Mouse (Mus musculus): Measurements from ENCODE around the gene Atg10. TPM values are rescaled to one million over a fixed set of nuclear protein-coding genes. Genes with fewer than 3 reads are reported as not detected.

Gene Atg10
- polyA plus RNA-seq, 1 experiment: 9.5 TPM

DNA sequence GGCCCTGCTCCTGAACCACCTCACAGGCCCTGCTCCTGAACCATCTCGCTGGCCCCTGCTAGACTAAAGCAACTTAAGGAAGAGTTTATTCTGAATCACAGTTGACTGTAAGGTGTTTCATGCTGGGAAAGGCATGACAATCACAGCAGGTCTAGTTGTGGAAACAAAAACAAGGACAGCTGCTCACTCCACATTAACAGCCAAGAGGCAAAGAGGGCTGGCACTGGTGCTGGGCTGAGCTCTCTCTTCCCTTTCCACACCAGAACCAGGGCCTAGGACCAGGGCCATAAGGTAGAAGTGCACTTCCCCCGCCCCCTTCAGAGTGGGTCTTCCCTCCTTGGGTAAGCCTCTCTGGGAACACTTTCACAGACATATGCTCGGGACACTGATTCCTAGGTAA, 48.4 kb downstream of the Atg10 start:
- no peak for DNase-seq (ENCODE audit: low spot score)

- DNase-seq (ENCODE audit: low spot score): no peak
These were observed 51.8 kb downstream of the Atg10 start for GRCm38 (mm10) chr13:91171766-91172491.

DNA sequence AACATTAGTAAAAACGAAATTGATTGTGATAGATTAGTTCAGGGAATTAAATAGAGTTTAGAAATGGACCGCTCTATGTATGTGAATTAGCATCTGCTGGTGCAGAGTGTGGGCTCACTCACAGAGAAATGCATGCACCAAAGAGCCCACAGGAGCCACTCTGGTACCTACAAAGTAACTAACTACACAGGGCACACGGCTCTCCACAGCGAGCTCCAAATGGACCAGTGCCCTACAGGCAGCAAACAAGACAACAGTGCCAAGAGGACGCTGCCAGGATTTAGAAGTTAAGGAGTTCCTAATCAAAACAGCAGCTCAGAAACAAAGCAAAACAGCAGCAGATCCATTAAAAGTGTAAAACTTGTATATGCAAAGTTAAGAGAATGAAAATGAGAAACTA, 52.6 kb downstream of the Atg10 start:
- no peak for DNase-seq (ENCODE audit: low spot score)

DNA sequence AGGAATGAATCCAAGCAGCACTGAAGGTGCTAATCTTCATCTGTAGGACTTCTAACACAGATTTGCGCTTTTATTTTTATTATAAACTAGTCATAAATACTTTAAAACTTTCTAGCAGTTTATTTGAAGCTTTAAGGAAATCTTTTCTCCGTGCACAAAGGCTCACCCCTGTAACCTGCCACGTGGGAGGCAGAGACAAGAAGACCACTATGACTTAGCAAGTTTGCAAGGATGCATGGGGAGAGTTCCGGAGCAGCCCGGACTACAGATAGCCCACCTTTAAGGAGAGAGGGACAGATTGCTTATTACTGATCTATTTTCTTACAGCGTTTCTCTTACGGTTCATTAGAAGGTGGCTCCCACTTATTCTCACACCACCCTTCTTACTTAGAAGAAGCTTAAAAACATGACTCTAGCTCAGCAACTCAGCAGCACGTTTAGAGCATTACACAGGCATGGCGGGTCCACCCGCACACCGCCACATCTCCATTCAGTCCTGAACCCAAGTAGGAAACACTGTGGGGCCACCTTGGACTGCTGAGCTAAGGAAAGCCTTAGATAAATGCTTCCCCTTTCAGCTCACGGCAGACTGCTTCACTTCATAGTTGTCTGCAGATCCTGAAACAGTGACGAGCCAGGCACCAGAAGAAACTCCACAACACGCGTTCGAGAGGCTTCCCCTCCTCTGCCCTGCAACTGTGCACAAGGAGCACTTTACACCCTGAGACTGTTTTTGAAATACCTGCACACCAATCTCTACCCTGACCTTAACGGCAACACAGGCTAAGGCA, 54.0 kb downstream of the Atg10 start:
- DNase-seq (ENCODE audit: low spot score): no peak

GRCm38 (mm10) chr13:91168486-91168885, 55.3 kb downstream of the Atg10 start:
- DNase-seq (ENCODE audit: low spot score): no peak

GRCm38 (mm10) chr13:91167561-91167960, 56.2 kb downstream of the Atg10 start:
- DNase-seq (ENCODE audit: low spot score): no peak

GRCm38 (mm10) chr13:91166286-91166685, 57.5 kb downstream of the Atg10 start:
- no peak for DNase-seq (ENCODE audit: low spot score)

DNA sequence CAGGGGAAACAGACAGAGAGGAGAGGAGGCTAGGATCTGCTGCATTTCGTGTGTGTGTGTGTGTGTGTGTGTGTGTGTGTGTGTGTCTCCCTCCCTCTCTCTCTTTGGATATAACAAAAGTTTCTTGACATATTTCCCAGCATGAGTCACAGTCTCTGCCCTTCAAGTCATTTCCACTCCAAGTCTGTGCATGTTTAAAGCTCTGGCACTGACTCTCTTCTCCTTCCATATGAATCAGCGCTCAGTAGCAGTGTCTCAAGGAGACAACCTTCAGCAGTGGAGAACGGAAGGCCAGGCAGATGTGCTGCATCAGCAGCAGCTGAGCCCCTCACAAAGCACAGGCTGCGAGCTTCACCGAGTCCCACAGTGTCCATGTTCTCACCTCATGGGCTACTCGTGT, 58.6 kb downstream of the Atg10 start:
- DNase-seq (ENCODE audit: low spot score): no peak

DNA sequence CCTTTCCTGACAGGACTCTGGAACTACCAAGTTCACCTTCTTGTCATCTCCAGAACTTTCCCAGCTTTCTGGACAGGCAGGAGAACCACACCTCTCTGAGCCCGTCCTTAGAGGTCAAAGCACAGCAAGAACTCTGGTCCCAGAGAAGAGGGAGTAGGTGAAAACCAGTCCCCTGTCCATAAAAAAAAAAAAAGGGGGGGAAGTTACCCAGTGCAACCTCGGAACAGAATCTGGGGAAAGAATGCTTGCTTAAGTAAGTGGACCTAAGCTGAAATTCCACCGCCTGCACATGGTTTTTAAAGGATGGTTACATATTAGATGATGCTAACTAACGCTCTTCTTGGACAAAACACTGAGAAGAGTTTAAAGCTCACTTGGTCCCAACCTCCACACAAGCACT, 60.5 kb downstream of the Atg10 start:
- DNase-seq (ENCODE audit: low spot score): no peak

- DNase-seq (ENCODE audit: low spot score): no peak
These were observed 61.3 kb downstream of the Atg10 start for GRCm38 (mm10) chr13:91162452-91162851.

DNA sequence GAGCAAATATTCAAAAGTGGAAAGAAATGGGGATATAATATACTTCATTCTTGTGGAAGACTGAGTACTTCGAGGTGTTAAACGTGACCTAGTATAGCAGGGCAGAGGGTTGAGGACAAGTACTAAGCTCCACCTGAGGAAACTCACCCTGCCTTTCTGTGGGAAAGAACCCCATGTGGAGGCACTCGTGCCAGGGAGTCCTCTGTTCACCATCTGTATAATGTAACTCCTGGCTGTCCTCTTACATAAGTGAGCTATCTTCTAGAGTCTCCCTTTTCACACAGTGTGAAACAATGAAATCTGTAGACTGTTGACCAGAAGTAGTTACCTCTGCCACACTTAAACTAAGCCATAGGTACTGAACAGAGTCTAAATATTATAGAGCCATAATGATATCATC, 63.2 kb downstream of the Atg10 start:
- DNase-seq (ENCODE audit: low spot score): no peak

DNA sequence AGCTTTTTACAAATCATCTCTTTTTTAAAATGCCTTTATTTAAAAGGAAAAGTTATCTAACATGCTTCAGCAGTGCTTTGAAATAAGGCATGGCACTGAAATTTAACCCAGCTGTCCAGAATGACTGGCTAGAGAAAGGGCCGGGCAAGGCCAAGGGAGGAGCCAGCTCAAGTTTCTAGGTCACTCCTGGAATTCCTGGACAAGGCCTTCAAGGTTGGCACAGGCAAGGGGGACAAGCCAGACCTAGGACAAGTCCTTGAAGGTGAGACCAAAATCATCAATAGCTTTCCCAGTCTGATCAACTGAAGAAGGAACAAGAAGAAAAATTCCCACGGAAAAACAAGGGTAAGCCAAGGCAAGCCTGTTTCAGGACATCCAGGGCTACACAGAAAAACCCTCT, 63.9 kb downstream of the Atg10 start:
- DNase-seq (ENCODE audit: low spot score): no peak

GRCm38 (mm10) chr13:91157941-91158340, 65.8 kb downstream of the Atg10 start:
- no peak for DNase-seq (ENCODE audit: low spot score)

DNA sequence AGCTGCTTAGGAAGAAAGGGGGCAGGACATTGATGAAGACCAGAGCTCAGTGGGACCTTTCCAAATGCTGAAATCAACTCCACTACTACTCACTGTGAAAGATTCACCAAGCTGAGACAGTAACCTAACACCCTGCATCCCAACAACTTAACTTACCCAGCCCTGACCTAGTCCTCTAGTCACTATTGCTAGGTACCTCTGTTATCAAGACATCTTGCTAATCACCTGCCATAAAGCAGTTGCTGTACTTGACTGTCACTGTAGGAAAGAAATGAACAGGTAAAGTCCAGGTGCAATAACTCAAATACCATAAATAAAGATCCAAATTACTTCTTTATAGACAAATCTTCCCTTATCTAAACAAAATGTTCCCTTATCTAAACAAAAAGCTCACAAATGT, 66.3 kb downstream of the Atg10 start:
- DNase-seq (ENCODE audit: low spot score): no peak

DNA sequence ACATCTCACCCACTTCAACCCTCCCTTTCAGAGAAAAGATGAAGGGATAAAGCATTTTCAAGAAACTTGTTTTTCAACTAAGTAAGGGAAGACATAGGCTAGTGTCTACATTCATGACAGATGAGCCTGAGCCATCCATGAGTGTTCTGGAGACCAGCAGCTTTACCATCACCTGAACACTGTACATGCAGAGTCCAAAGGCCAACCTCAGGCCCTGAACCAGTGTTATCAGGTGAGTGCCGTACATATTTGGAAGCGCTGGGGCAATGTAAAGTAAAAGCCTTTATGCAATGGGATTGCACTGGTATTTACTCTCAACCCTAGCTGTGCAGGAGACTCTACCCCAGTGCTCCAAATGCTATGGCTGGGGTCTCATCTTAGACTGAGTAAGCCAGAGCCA, 66.8 kb downstream of the Atg10 start:
- DNase-seq (ENCODE audit: low spot score): no peak

DNA sequence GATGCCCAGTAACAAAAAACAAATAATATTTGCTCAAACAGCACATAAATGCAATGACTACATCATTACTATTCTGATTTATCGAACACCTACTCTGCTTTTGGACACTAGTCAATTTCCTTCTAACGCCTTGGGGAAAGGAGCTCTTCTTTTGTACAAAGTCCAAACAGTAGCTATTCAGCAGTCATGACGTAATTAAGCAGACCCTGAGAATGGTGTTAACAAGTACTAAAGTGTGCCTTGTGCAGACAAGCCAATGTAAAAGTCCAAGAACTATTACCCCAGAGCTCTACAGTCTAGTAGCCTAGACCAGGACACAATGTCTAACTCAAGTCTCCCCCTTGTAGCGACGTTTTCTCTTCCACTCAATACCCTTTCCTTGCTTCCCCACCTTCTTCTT, 67.5 kb downstream of the Atg10 start:
- no peak for DNase-seq (ENCODE audit: low spot score)

DNA sequence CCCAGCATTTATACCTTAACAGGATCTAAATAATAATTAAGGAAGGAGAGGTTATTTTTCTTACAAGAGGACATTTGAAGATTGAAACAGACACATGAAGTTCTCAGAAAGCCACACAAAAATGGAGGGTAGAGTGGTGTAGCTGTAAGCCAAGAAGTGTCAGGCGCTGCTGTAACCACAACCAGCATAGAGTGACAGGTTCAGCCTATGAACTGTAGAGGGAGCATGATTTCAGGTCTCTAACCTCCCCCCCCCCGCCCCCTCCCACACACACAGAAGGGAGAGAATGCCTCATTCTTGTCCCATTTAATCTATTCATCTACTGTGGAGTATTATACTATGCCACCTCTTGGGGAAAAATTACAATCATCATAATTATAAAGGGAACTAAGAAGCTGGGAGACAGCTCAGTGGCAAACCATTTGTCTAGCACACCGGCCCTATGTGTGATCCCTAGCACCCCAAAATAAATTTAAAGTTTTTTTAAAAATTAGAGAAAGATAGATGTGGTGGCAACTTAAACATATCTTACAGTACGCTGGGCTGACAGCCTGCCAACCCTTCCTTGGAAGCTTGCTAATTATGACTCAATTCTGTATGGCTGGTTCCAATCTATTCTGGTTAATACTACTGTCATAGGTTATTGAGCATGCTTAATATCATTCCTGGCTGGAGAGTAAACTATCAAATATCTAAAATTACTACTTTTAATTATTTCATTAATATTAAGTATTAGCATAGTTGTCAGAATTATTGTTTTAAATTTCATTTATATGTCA, 68.2 kb downstream of the Atg10 start:
- DNase-seq (ENCODE audit: low spot score): no peak

GRCm38 (mm10) chr13:91154622-91155021, 69.1 kb downstream of the Atg10 start:
- no peak for DNase-seq (ENCODE audit: low spot score)

DNA sequence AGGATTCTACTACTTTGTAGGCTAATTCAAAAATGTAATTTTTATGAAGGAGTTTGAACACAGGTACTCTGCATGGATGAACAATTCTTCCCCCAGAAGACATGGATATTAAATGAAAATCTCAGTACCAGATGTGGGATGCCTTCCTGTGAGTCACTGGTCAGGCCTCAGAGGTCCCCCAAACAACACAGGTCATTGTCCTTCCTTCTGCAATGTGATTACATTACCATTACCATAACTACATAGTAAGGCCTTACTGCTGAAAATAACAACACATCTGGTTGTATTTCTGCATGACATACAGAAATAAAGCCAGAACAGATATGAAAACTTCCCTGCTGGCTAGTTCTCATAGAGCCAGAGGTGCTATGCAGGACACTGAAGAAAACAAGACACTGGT, 87.4 kb downstream of the Atg10 start:
- no peak for DNase-seq (ENCODE audit: low spot score)

DNA sequence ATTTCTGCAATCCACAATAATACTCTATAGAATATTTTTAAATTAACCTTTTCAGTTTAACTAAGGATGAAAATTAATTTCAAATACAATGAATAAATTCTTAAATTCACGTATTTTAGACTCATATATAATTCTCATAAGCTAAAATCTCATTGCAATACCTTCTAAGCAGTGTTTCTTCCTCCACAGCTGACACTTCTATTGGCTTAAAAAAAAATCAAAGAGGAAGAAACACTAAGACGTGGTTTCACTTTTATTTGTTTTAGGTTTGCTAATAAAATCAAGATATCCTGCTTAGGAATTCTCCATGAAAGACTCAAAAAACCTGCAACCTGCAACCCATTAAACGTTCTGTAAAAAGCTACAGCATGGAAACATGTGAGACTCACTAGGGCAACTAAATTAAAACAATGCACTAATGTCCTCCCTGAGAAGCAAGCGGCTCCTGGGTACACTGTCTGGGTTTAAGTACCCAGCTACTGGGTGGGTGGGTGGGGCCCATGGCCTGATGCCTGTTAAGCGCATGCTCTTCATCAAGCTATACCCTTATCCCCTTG, 90.4 kb downstream of the Atg10 start:
- no peak for DNase-seq (ENCODE audit: low spot score)

DNA sequence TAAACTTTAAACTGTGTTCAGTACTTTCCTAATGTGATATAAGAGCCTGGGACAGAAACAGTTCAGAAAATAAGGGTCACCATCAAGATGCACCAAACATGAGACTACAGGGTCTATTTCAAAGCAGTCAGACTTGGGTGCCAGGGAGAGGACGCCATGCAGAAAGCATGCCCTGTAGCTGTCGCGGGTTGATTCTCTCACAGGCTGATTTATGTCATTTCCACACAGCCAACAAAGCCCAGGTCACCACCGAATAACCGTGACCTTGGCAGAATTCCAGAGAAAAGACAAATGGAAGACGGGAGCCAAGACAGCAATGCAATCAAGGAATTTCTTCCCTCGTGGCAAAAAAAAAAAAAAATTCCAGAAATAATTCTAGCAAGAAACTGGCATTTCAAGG, 94.7 kb downstream of the Atg10 start:
- no peak for DNase-seq (ENCODE audit: low spot score)

DNA sequence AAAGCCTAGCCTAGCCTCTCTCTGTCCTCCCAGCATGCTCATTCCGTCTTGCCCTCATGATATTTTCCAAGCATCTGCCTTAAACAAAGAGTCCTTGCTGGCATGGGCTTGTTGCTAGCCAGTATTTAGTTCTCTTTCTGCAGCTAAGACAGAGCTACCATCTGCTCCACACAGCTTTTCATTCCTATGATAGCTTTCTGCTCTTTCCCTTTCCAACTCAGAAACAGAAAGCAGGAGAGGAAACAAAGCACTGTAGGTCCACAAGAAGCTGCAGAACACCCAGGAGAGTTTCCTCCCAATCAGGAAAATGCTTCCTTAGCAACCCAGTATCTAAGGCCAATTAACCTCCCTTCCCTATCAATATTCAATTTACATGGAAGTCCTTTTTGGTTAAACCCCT, 95.2 kb downstream of the Atg10 start:
- no peak for DNase-seq (ENCODE audit: low spot score)

Measured in urinary bladder, adult 2 months (tissue).